Mouse (Mus musculus): Measurements from ENCODE around the gene Vmn2r95. TPM values are rescaled to one million over a fixed set of nuclear protein-coding genes. Genes with fewer than 3 reads are reported as not detected.

Vmn2r95 gene
- not detected for total RNA-seq (2023)

GRCm38 (mm10) chr17:18423778-18424177 is at the start of gene Vmn2r95:
Gene Vmn2r95 (plus strand): TSS chr17:18424078.

Other genes starting within 250 kb of the Vmn2r95 start
- gene Vmn2r94, start 146.3 kb upstream of the Vmn2r95 start, total RNA-seq (2023) = not detected
- gene Vmn2r93, start 126.0 kb upstream of the Vmn2r95 start, total RNA-seq (2023) = not detected
- 2.5 TPM for gene Vmn2r96, start 149.1 kb downstream of the Vmn2r95 start, total RNA-seq (2023)

Measured in CD4-positive naive resting alpha-beta T cell, adult 76 days (primary cell).